Mouse (Mus musculus): ENCODE measurements around the gene Myh15. TPM values are rescaled to one million over a fixed set of nuclear protein-coding genes. Genes with fewer than 3 reads are reported as not detected.

The Myh15 gene
- total and polyA plus RNA-seq, 3 experiments = 0.07 TPM; not detected in 2

DNA sequence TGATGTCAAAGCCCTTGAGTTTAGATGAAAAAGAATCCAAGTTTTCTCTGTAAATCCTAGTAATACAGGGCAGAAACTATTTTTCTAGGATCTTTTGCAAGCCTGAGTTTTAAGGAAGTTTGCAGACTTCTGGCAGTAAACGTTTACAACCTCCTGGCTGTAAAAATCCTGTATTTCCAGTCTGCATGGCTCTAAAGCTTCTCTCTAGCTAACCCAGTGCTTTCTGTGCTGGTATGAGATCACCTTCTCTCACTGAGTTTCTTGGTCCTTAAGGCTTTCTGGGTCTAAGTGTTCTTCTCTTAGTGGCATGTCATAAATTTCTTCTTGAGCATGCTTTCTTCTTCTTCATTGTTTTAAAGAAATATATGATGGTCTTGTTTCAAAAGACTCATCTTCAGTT lies 70.7 kb downstream of the Myh15 start:
- H3K9me3 ChIP-seq (replicated peaks; ENCODE audit: low read length) = no peaks in the 10 kb centered on the region
- in situ Hi-C loops (cut with MboI; ENCODE audit: low pct_ligation_motif_present, low pct_unique_long_range_greater_than_20kb, low sequenced_read_pairs) (no loop called here), dilution Hi-C loops (cut with MboI; ENCODE audit: extremely low pct_ligation_motif_present, extremely low pct_unique_long_range_greater_than_20kb, low sequenced_read_pairs) (no loop called here)
- no peak for TF ChIP-seq JUN (IDR thresholded peaks at IDR 0.05; ENCODE audit: insufficient read depth, low read depth, low read length)
- no peak for TF ChIP-seq MXI1 (IDR thresholded peaks at IDR 0.05; ENCODE audit: low read depth, low read length)
- TF ChIP-seq EP300 (IDR thresholded peaks at IDR 0.05; ENCODE audit: low read length) = no peak
- TF ChIP-seq CHD2 (IDR thresholded peaks at IDR 0.05; ENCODE audit: low read length) = no peak
- TF ChIP-seq NELFE (IDR thresholded peaks at IDR 0.05; ENCODE audit: low read depth, low read length) = no peak
- no peak for TF ChIP-seq BHLHE40 (IDR thresholded peaks at IDR 0.05; ENCODE audit: low read depth, low read length)
- TF ChIP-seq SMC3 (IDR thresholded peaks at IDR 0.05; ENCODE audit: low read depth, low read length) = no peak
- no peak for TF ChIP-seq UBTF (IDR thresholded peaks at IDR 0.05; ENCODE audit: low read depth, low read length)
- no peak for TF ChIP-seq RAD21 (IDR thresholded peaks at IDR 0.05; ENCODE audit: low read depth, low read length)
- no peak for TF ChIP-seq MYC (IDR thresholded peaks at IDR 0.05; ENCODE audit: low read depth, low read length)
- no peak for TF ChIP-seq ZKSCAN1 (IDR thresholded peaks at IDR 0.05; ENCODE audit: borderline replicate concordance, low read depth, low read length)
- TF ChIP-seq JUND (conservative IDR thresholded peaks at IDR 0.05; ENCODE audit: low read depth, low read length) = no peak
- TF ChIP-seq NRF1 (IDR thresholded peaks at IDR 0.05; ENCODE audit: low read depth, low read length) = no peak
- no peak for DNase-seq (ENCODE audit: extremely low read depth)
- no peaks in the 10 kb centered on the region for H3K79me2 ChIP-seq (replicated peaks; ENCODE audit: control insufficient read depth, extremely low read depth, insufficient read depth, poor library complexity, severe bottlenecking)
- no peak overlapping the region for H3K4me3 ChIP-seq (replicated peaks in 1 of 3; ENCODE audit: low read depth in 2 of 3, low read length in 2 of 3, poor library complexity in 1 of 3)
- H3K4me1 ChIP-seq (ENCODE audit: control insufficient read depth in 1 of 2, insufficient read depth in 2 of 2) = no peaks in the 10 kb centered on the region
- no peaks in the 10 kb centered on the region for H3K27me3 ChIP-seq (replicated peaks)
- no peaks in the 10 kb centered on the region for H3K36me3 ChIP-seq (replicated peaks in 1 of 2; ENCODE audit: control insufficient read depth in 1 of 2, insufficient read depth in 1 of 2, low read length in 1 of 2)
- H3K27ac ChIP-seq (ENCODE audit: insufficient read depth, low read depth) = no peak overlapping the region
- no peak overlapping the region for H3K9ac ChIP-seq (ENCODE audit: insufficient read depth, low read depth)
- no peak overlapping the region for H3K4me2 ChIP-seq (ENCODE audit: insufficient read depth, low read depth, poor library complexity, severe bottlenecking)

DNA sequence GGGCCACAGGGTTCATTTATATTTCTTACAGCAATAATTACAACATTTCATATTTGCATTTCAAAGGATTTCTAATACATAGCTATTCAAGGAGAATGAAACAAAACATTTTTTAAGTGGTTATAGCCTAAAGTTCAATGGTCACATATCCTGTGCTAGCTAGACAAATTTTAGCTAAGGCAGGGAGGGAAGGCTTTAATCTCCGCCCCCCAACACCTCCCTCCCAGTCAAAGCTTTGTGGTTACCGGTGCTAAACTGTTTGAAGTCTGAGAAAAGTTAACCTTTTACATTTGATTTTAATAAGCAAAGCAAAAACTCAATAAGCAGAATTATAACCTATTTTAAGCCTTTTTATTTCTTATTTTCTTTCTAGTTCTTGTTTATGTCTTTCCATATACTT lies 98.9 kb downstream of the Myh15 start:
- TF ChIP-seq MAFK (IDR thresholded peaks at IDR 0.05; ENCODE audit: insufficient replicate concordance, low read length) (no peak), UBTF (IDR thresholded peaks at IDR 0.05; ENCODE audit: low read depth, low read length) (no peak), MAX (IDR thresholded peaks at IDR 0.05; ENCODE audit: low read length) (no peak), CHD2 (IDR thresholded peaks at IDR 0.05; ENCODE audit: low read length) (no peak), ZMIZ1 (IDR thresholded peaks at IDR 0.05; ENCODE audit: low read depth, low read length) (no peak), ELF1 (IDR thresholded peaks at IDR 0.05; ENCODE audit: low read depth, low read length) (no peak), RAD21 (IDR thresholded peaks at IDR 0.05; ENCODE audit: low read depth, low read length) (no peak), GABPA (IDR thresholded peaks at IDR 0.05; ENCODE audit: insufficient replicate concordance, low read depth, low read length) (no peak), POLR2AphosphoS2 (IDR thresholded peaks at IDR 0.05; ENCODE audit: low read depth, low read length) (no peak), MXI1 (IDR thresholded peaks at IDR 0.05; ENCODE audit: low read depth, low read length) (no peak), JUN (IDR thresholded peaks at IDR 0.05; ENCODE audit: insufficient read depth, low read depth, low read length) (no peak), JUND (conservative IDR thresholded peaks at IDR 0.05; ENCODE audit: low read depth, low read length) (no peak), CTCF (conservative IDR thresholded peaks at IDR 0.05 in 1 of 2, IDR thresholded peaks at IDR 0.05 in 1 of 2; ENCODE audit: low read depth in 2 of 2, low read length in 2 of 2) (no peak), EP300 (IDR thresholded peaks at IDR 0.05; ENCODE audit: low read length) (no peak), BHLHE40 (IDR thresholded peaks at IDR 0.05; ENCODE audit: low read depth, low read length) (no peak)
- no peaks in the 10 kb centered on the region for H3K4me1 ChIP-seq (ENCODE audit: control insufficient read depth in 1 of 2, insufficient read depth in 2 of 2)
- no peaks in the 10 kb centered on the region for H3K79me2 ChIP-seq (replicated peaks; ENCODE audit: control insufficient read depth, extremely low read depth, insufficient read depth, poor library complexity, severe bottlenecking)
- dilution Hi-C loops (cut with MboI; ENCODE audit: extremely low pct_ligation_motif_present, extremely low pct_unique_long_range_greater_than_20kb, low sequenced_read_pairs) (no loop called here), in situ Hi-C loops (cut with MboI; ENCODE audit: low pct_ligation_motif_present, low pct_unique_long_range_greater_than_20kb, low sequenced_read_pairs) (no loop called here)
- no peak overlapping the region for H3K4me2 ChIP-seq (ENCODE audit: insufficient read depth, low read depth, poor library complexity, severe bottlenecking)
- H3K9me3 ChIP-seq (replicated peaks; ENCODE audit: low read length) = no peaks in the 10 kb centered on the region
- no peak overlapping the region for H3K4me3 ChIP-seq (replicated peaks in 1 of 3; ENCODE audit: low read depth in 2 of 3, low read length in 2 of 3, poor library complexity in 1 of 3)
- no peaks in the 10 kb centered on the region for H3K36me3 ChIP-seq (replicated peaks in 1 of 2; ENCODE audit: control insufficient read depth in 1 of 2, insufficient read depth in 1 of 2, low read length in 1 of 2)
- H3K27me3 ChIP-seq (replicated peaks) = no peaks in the 10 kb centered on the region
- H3K27ac ChIP-seq (ENCODE audit: insufficient read depth, low read depth) = no peak overlapping the region
- no peak overlapping the region for H3K9ac ChIP-seq (ENCODE audit: insufficient read depth, low read depth)
- no peak for DNase-seq (ENCODE audit: extremely low read depth)
